Mouse (Mus musculus): ENCODE data around the gene Tmem259. TPM values are rescaled to one million over a fixed set of nuclear protein-coding genes. Genes with fewer than 3 reads are reported as not detected.

Tmem259 gene
- polyA plus RNA-seq, 1 experiment, result 219 TPM

DNA sequence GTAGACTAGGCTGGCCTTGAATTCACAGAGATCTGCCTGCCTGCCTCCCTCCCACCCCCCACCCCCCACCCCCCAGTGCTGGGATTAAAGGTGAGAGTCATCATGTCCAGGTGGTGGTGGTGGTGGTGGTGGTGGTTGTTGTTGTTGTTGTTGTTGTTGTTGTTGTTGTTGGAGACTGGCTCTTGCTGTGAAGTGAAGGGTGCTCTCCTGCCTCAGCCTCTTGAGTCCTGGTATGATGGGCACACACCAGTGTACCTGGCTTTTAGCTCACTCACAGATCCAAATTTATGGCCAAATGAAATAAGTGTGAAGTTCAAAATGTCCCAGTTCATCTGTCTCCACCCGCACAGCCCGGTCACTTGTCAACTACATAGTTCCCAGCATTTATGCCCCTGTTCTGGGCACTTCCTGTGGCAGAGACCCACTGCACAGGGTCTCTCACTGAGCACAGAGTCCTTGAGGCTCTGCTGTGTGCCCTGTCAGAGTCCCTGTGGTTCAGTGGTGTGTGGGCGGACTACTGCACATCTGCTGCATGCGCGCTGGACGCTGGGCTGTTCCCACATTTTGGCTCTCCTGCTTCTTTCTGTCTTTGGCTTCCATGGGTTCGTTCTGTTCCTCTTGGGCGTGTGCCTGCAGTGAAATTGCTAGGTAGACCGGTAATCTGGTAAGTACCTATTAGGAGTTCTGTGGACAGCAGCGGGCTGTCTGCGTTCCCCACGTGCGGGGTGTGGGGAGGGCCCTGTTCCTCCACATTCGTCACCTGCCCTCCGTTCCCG lies 49.1 kb downstream of the Tmem259 start:
- DNase-seq (ENCODE audit: low read depth), result no peak

DNA sequence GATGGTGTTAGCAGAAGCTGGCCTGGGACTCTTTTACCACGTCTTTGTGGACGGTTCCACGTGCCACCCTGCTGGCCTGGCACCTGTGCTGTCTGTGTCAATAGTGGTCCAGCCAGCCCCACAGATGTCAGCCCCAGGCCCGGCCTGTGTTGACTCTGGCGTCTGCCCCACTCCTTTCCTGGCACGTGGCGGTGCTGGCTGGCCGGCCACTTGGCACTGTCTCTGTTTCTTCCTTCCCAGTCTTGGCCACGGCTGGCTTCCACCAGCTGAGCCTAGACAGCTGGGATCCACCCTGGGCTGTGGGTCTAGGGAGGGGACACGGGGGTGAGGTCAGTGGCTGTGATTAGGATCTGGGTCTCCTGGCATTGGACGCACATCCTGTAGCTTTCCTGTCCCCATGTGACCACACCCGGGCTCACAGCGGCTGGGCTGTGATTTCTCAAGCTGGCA lies 49.8 kb downstream of the Tmem259 start:
- DNase-seq (ENCODE audit: low read depth), result no peak

DNA sequence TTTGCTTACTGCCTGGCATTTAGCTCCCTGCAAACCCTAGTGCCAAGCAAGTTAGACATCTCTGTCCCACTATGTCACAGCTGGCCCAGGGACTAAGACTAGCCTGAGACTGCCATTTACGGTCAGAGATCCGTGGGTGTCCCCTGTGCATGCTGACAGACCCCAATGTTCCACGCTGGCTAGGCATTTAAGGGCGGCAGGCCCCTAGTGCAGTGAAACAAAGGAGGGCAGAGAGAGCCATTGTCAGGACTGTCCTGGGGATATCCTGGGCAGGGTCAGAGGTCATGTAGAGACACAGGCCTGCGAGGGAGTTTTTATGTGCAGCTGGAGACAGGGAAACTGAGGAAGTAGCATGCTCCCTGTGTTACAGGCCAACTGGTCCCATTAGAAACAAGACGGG lies 50.3 kb downstream of the Tmem259 start:
- no peak for DNase-seq (ENCODE audit: low read depth)

DNA sequence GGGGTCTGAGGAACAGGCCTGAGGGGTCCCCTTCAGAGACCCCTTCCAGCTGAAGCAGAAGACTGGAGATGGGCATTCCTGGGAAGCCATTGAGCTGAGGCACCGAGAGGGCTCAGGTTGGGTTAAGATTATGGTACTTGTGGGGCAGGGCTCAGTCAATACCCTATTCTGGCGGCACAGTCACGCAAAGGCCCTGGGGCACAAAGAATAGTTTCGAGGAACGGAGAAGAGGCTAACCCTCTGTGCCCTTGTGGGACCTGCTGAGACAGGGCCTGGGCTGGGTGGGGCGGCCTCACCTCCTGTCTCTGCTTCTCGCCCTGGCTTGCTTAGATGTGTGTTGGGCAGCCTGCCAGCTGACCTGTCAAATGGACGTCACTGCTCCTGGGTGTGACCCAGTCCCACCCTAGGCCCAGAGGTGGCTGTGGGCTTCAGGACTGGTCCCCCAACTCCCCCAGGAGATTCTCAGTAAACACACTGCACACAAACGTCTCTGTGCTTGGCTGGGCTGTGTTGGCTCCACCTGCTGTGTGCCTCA lies 50.9 kb downstream of the Tmem259 start:
- no peak for DNase-seq (ENCODE audit: low read depth)

DNA sequence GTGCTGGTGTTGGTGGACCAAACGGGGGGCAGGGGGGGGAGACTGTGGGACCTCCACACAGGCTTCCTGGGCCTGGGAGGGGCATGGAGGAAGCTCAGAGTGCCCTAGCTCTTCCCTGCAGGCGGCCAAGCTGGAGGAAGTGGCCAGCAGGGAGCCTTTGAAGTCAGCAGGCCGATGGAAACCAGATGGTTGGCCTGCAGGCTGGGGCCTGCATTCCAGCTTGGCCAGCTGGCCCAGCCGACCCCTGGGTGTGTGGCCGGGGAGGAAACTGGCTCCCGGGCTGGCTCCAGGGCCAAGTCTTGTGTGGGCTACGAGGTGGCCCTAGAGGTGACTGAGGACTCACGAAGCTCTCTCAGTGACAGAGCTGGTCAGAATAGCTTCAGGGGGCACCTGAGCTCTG lies 51.4 kb downstream of the Tmem259 start:
- no peak for DNase-seq (ENCODE audit: low read depth)

DNA sequence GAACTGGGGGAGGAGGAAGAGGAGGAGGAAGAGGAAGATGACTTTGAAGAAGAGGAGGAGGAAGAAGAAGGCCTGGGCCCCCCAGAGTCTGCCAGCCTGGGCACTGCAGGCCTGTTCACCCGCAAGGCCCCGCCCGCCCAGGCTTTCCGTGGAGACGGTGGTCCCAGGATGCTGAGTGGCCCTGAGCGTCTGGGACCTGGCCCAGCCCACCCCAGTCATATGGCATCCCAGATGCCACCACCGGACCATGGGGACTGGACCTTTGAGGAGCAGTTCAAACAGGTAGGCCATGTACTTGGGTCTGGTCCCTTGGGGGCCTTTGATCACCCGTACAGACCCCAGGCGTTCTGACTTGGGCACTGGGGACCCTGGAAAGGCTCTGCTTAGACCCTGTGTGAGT lies 52.3 kb downstream of the Tmem259 start:
- no peak for DNase-seq (ENCODE audit: low read depth)

DNA sequence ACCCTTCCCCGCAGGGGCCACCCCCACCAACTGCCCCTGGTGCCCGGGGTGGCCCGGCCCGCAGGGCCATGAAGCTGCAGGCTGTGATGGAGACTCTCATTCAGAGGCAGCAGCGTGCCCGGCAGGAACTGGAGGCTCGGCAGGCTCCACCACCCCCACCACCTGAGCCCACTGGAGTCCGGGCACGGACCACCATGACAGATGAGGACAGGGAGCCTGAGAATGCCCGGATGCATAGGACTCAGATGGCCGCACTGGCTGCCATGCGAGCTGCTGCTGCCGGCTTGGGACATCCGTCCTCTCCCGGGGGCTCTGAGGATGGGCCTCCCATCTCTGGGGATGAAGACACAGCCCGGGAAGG lies 53.3 kb downstream of the Tmem259 start:
- no peak for DNase-seq (ENCODE audit: low read depth)

DNA sequence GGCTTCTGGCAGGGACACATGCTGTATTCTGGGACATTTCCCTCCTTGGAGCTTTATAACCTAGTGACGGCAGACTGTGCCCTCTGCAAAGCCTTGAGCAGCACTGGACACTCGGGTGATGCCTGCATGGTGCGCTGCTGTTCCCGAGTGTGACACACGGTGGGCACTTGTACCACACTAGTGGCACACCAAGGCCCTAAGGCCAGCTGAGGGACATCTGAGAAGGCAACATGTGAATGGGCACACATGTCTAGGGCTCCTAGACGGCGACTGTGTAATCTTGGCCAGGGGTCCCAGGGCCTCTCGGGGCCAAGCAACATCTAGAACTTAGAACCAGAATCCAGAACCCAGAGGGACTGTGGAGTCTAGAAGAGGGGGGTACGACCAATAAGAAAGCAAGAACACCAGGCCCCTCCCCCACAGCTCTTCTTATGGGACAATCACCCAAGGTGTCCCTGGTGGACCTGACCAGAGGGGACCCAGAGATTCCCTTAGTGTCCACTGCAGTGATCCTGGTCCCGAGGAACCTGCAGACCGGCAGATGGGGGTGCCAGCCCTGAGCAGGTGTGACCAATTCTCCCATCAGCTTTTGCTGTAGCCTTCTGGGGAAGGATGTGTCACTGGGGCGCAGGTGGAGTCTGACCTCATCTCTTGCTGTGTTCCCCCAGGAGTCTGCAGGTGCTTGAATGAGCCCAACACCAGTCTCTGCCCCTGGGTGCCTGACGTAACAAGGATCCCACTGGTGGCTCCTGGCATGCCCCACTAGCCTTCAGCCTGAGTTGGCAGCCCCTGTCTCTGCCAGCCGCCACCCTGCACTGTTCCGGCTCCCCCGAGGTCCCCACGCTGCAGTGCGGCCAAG lies 53.9 kb downstream of the Tmem259 start:
- DNase-seq (ENCODE audit: low read depth), result no peak

DNA sequence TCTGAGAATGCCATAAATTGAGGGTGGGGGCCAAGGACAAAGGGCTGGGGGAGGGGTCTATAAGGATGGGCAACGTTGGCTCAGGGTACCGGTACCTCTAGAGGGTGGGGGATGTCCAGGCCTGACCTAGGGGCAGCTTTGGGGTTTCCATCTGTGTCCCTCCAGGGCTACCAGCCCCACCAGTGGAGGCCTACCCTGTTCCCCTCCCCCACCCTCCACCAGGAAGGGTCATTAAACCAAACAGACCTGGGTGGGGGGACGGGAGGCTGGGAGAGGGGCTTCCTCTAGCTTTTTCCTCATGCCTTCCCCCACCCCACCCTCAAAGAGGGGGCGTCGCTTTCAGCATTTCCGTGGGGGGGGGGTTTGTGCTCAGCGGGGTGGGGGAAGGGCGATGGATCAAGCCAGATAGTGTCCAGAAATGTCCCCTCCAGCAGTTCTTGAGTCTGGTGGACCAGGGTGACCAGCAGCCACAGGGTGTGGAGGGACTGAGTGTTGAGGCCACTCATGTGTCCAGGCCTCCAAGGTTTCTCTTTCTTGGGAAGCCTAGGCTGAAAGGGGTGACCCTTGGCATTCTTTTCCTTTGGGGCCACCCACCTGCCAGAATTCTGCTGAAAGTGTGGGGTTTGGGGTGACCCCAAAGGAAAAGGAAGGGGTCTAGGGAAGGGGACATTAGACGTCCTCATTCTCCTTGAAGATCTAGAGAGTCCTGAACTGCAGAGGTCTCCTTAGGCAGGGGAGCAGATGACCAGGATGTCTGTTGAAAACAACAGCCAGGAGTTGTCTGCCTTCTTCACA lies 55.0 kb downstream of the Tmem259 start:
- no peak for DNase-seq (ENCODE audit: low read depth)

DNA sequence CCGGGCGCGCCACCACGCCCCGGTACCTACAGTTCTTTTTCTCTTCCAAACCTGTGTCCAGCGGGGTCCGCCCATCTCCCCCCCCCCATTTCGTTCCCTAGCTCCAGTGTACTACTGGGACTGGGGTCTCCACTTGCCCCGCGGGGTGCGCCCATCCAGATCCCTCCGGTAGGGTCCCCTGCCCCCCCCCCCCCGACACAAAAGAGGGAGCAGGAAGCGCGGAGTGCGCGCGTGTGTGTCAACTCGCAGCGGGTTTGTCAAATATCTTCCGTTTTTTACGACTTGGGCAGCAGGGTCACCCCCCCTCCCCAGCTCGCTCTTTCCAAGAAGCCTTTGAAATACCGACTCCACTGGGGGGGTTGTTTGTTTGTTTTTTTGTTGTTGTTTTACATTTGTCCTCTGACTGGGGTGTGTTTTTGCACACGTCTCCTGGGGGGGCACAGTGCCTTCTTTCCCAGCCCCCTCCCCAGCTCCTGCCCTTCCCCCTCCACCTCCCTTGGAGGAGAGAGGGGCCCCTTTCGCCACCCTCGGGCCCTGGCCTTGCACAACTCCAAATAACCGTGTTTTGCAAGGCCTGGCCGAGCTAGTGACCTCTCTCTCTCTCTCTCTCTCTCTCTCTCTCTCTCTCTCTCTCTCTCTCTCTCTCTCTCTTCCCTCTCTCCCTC lies 56.0 kb downstream of the Tmem259 start:
- no peak for DNase-seq (ENCODE audit: low read depth)

DNA sequence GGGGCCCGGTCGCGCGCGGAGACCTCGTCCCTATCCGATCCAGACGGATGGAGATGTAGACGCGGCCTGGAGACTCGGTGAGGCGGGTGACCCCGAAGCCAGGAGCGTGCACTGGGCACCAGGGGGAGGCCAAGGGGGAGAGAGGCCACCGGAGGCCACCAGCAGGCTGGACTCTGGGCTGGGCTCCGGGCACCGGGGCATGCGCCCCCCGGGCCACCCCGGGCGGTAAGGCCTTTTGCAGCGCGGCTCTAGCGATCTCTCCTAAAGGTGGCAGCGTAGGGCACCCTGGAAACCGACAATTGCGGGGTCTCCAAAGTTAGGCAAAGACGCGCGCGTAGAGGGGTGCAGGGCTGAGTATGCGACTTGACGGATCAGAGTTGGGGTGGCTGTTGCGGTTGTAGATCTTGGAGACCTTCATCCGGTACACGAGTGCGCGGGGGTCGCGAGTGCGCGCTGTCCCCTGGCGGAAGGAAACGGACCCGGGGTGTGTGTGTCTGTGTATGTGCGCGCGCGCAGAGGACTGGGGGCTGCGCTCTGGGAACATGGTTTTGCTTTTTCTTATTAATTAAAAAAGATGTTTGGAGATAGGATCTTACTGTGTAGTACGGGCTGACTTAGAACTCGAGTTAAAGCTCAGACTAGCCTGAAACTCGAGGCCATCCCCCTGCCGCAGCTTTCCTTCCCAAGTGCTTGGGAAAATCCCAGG lies 56.7 kb downstream of the Tmem259 start:
- no peak for DNase-seq (ENCODE audit: low read depth)

DNA sequence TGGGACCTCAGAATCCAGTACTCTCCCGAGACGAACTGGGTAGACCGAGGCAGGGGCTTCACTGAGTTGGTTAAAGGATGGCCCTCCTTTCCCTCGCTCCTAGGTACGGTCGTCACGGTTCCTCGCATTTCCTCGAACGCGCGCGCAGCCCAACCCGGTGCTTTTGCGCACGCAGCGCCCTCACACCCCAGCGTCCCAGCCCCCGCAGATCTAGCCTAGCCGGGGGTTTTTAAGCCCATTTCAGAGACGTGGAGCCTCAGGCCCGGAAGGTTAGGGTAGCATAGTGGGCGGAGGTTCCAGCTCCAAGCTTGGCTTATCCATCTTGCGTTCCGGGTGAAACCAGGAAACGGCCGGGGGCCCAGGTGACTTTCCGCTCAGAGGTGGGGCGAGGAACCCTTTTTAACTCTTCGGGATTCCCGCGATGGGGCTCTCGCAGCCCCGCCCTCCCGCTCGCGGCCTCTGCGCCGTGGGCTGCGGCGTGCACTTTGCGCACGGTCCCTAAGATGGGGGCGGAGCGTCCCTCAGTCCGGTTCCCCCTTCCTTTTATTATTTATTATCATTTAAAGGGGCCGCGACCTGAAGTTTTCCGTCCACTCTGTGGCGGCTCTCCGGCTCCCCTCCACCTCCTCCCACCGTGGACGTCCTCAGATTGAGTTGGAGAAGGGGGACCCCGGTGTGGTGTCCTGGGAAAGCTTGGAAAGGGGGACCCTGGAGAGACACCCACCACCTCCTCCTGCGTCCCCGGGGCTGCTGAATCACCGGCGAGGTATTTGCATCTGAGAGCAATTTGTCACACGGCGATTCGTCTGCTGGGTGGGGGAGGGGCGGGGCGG lies 57.4 kb downstream of the Tmem259 start, which contains the start of gene Arid3a:
TSS of gene Arid3a (plus strand) at position 553 of the 833 bp plus-strand sequence.
- DNase-seq (ENCODE audit: low read depth), result no peak

DNA sequence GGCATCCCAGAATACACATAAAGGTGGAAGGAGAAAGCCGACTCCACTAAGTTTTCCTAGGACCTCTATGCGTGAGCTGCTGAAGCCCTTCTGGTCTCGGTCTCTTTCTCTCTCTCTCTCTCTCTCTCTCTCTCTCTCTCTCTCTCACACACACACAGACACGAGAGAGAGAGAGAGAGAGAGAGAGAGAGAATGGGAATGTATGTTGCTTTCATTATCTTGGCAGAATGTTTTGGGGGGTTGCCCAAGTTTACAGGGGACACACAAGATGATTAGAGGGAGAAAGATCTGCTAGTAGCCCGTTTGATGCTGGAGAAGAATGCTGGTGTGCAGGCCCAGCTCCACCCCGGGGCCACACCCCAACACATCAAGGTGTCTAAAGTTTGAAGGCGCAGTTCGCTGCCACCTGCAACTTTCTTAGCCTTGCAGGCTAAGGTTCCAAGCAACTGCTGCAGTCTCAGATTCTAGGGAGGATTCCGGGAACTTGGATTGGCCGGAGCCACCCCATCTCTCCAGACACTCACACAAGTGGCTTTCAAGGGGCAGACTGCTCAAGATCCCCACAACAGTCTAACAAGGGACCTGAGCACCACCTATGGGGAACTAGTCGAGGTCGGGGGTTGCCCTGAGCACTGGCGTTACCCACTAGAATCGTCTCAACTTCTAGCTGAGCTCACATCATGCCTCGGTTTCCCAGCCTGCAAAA lies 58.2 kb downstream of the Tmem259 start:
- no peak for DNase-seq (ENCODE audit: low read depth)

DNA sequence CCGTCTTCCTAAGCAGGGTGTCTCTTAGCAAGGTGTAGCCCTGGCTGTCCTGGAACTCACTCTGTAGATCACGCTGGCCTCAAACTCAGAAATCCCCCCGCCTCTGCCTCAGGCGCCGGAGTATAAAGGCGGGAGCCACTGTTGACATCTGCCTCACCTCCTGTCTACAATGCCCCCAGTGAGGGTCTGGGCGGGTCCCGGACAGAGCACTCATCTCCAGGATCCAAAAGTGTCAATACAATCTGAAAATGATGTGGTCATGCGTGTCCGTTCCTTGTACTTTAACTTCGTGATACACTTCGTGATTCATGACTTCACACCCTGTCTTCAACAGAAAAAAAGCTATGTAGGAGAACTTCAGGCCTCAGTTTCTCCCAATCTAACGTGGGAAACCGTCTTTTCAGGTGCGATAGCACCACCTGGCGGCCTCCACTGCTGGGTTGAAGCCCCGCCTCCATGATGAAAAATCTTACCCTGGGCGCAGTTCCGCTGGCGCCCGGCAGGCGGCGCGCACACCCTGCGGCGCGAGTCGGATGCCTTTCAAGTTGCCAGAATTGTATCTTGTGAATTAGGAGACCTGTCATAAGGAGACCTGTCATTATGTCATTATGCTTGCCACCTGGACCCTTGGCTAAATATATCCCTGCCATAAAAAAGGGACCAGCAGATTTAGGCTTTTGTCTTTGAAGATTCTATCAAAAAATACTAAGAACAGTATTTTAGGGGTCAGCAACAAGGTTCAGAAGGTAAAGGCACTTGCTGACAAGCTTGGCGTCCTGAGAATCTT lies 58.9 kb downstream of the Tmem259 start:
- DNase-seq (ENCODE audit: low read depth), result no peak

Measured in gonadal fat pad, adult 2 months (tissue).